Mouse (Mus musculus): ENCODE measurements around the gene Cdkal1. TPM values are rescaled to one million over a fixed set of nuclear protein-coding genes. Genes with fewer than 3 reads are reported as not detected.

Gene Cdkal1
- polyA plus RNA-seq, 1 experiment from 2014 or later: 28.8 TPM

- Histone ChIP-seq H3K4me1 (replicated peaks; ENCODE audit: control insufficient read depth, insufficient read depth, low read length) (peaks cover 11% of the 10 kb centered on the region), H3K9ac (replicated peaks; ENCODE audit: low read depth, low read length) (no peak overlapping the region), H3K27ac (ENCODE audit: low read length) (no peak overlapping the region), H3K4me3 (replicated peaks; ENCODE audit: low read length) (no peak overlapping the region), H3K27me3 (replicated peaks; ENCODE audit: control insufficient read depth, insufficient read depth, low read length) (no peaks in the 10 kb centered on the region), H3K36me3 (ENCODE audit: control insufficient read depth, insufficient read depth) (no peaks in the 10 kb centered on the region), H3K4me2 (ENCODE audit: low read length) (no peak overlapping the region), H3K9me3 (ENCODE audit: control insufficient read depth, low read length) (no peaks in the 10 kb centered on the region)
- WGBS: 50% methylated on average over 3 of the region's 3 CpGs
- no peak for ATAC-seq
Observed at GRCm38 (mm10) chr13:29715241-29715841, 140.1 kb downstream of the Cdkal1 start.

GRCm38 (mm10) chr13:29707620-29708019, 147.9 kb downstream of the Cdkal1 start:
- H3K4me1 ChIP-seq (replicated peaks; ENCODE audit: control insufficient read depth, insufficient read depth, low read length): no peaks in the 10 kb centered on the region
- H3K4me3 ChIP-seq (replicated peaks; ENCODE audit: low read length): no peak overlapping the region
- no peaks in the 10 kb centered on the region for H3K9me3 ChIP-seq (ENCODE audit: control insufficient read depth, low read length)
- no peaks in the 10 kb centered on the region for H3K27me3 ChIP-seq (replicated peaks; ENCODE audit: control insufficient read depth, insufficient read depth, low read length)
- no peak overlapping the region for H3K4me2 ChIP-seq (ENCODE audit: low read length)
- no peaks in the 10 kb centered on the region for H3K36me3 ChIP-seq (ENCODE audit: control insufficient read depth, insufficient read depth)
- WGBS: 91% methylated on average over 3 of the region's 3 CpGs
- no peak overlapping the region for H3K27ac ChIP-seq (ENCODE audit: low read length)
- H3K9ac ChIP-seq (replicated peaks; ENCODE audit: low read depth, low read length): no peak overlapping the region
- ATAC-seq: no peak

- Histone ChIP-seq H3K4me2 (ENCODE audit: low read length) (no peak overlapping the region), H3K9me3 (ENCODE audit: control insufficient read depth, low read length) (no peaks in the 10 kb centered on the region), H3K36me3 (ENCODE audit: control insufficient read depth, insufficient read depth) (no peaks in the 10 kb centered on the region), H3K4me1 (replicated peaks; ENCODE audit: control insufficient read depth, insufficient read depth, low read length) (no peaks in the 10 kb centered on the region), H3K27ac (ENCODE audit: low read length) (no peak overlapping the region), H3K4me3 (replicated peaks; ENCODE audit: low read length) (no peak overlapping the region), H3K9ac (replicated peaks; ENCODE audit: low read depth, low read length) (no peak overlapping the region), H3K27me3 (replicated peaks; ENCODE audit: control insufficient read depth, insufficient read depth, low read length) (no peaks in the 10 kb centered on the region)
- WGBS: 78% methylated on average over 1 of the region's 1 CpGs
- no peak for ATAC-seq
Observed at GRCm38 (mm10) chr13:29701400-29701799, 154.1 kb downstream of the Cdkal1 start.

- Histone ChIP-seq H3K9ac (replicated peaks; ENCODE audit: low read depth, low read length) (no peak overlapping the region), H3K27ac (ENCODE audit: low read length) (no peak overlapping the region), H3K4me1 (replicated peaks; ENCODE audit: control insufficient read depth, insufficient read depth, low read length) (no peaks in the 10 kb centered on the region), H3K4me2 (ENCODE audit: low read length) (no peak overlapping the region), H3K4me3 (replicated peaks; ENCODE audit: low read length) (no peak overlapping the region), H3K27me3 (replicated peaks; ENCODE audit: control insufficient read depth, insufficient read depth, low read length) (no peaks in the 10 kb centered on the region), H3K36me3 (ENCODE audit: control insufficient read depth, insufficient read depth) (no peaks in the 10 kb centered on the region), H3K9me3 (ENCODE audit: control insufficient read depth, low read length) (no peaks in the 10 kb centered on the region)
- no peak for ATAC-seq
- WGBS: 97% methylated on average over 5 of the region's 5 CpGs
Observed at GRCm38 (mm10) chr13:29699896-29700295, 155.6 kb downstream of the Cdkal1 start.

GRCm38 (mm10) chr13:29698307-29698985, 157.0 kb downstream of the Cdkal1 start:
- no peaks in the 10 kb centered on the region for H3K4me1 ChIP-seq (replicated peaks; ENCODE audit: control insufficient read depth, insufficient read depth, low read length)
- ATAC-seq: no peak
- H3K36me3 ChIP-seq (ENCODE audit: control insufficient read depth, insufficient read depth): no peaks in the 10 kb centered on the region
- no peak overlapping the region for H3K4me3 ChIP-seq (replicated peaks; ENCODE audit: low read length)
- 74% methylated on average over 5 of the region's 5 CpGs for WGBS
- H3K4me2 ChIP-seq (ENCODE audit: low read length): no peak overlapping the region
- H3K27me3 ChIP-seq (replicated peaks; ENCODE audit: control insufficient read depth, insufficient read depth, low read length): no peaks in the 10 kb centered on the region
- H3K27ac ChIP-seq (ENCODE audit: low read length): no peak overlapping the region
- H3K9me3 ChIP-seq (ENCODE audit: control insufficient read depth, low read length): no peaks in the 10 kb centered on the region
- H3K9ac ChIP-seq (replicated peaks; ENCODE audit: low read depth, low read length): no peak overlapping the region

GRCm38 (mm10) chr13:29697230-29697629, 158.2 kb downstream of the Cdkal1 start:
- no peaks in the 10 kb centered on the region for H3K9me3 ChIP-seq (ENCODE audit: control insufficient read depth, low read length)
- no peak overlapping the region for H3K9ac ChIP-seq (replicated peaks; ENCODE audit: low read depth, low read length)
- WGBS: 79% methylated on average over 3 of the region's 3 CpGs
- ATAC-seq: no peak
- H3K4me1 ChIP-seq (replicated peaks; ENCODE audit: control insufficient read depth, insufficient read depth, low read length): no peaks in the 10 kb centered on the region
- H3K4me2 ChIP-seq (ENCODE audit: low read length): no peak overlapping the region
- H3K4me3 ChIP-seq (replicated peaks; ENCODE audit: low read length): no peak overlapping the region
- H3K36me3 ChIP-seq (ENCODE audit: control insufficient read depth, insufficient read depth): no peaks in the 10 kb centered on the region
- no peak overlapping the region for H3K27ac ChIP-seq (ENCODE audit: low read length)
- no peaks in the 10 kb centered on the region for H3K27me3 ChIP-seq (replicated peaks; ENCODE audit: control insufficient read depth, insufficient read depth, low read length)

GRCm38 (mm10) chr13:29690734-29691133, 164.7 kb downstream of the Cdkal1 start:
- H3K36me3 ChIP-seq (ENCODE audit: control insufficient read depth, insufficient read depth): no peaks in the 10 kb centered on the region
- no peak overlapping the region for H3K4me2 ChIP-seq (ENCODE audit: low read length)
- no peaks in the 10 kb centered on the region for H3K4me1 ChIP-seq (replicated peaks; ENCODE audit: control insufficient read depth, insufficient read depth, low read length)
- ATAC-seq: no peak
- H3K27me3 ChIP-seq (replicated peaks; ENCODE audit: control insufficient read depth, insufficient read depth, low read length): no peaks in the 10 kb centered on the region
- no peaks in the 10 kb centered on the region for H3K9me3 ChIP-seq (ENCODE audit: control insufficient read depth, low read length)
- no peak overlapping the region for H3K4me3 ChIP-seq (replicated peaks; ENCODE audit: low read length)
- H3K9ac ChIP-seq (replicated peaks; ENCODE audit: low read depth, low read length): no peak overlapping the region
- 88% methylated on average over 7 of the region's 7 CpGs for WGBS
- H3K27ac ChIP-seq (ENCODE audit: low read length): no peak overlapping the region

GRCm38 (mm10) chr13:29688851-29689250, 166.6 kb downstream of the Cdkal1 start:
- Histone ChIP-seq H3K27me3 (replicated peaks; ENCODE audit: control insufficient read depth, insufficient read depth, low read length) (no peaks in the 10 kb centered on the region), H3K4me1 (replicated peaks; ENCODE audit: control insufficient read depth, insufficient read depth, low read length) (no peaks in the 10 kb centered on the region), H3K27ac (ENCODE audit: low read length) (no peak overlapping the region), H3K9ac (replicated peaks; ENCODE audit: low read depth, low read length) (no peak overlapping the region), H3K4me3 (replicated peaks; ENCODE audit: low read length) (no peak overlapping the region), H3K9me3 (ENCODE audit: control insufficient read depth, low read length) (no peaks in the 10 kb centered on the region), H3K4me2 (ENCODE audit: low read length) (no peak overlapping the region), H3K36me3 (ENCODE audit: control insufficient read depth, insufficient read depth) (no peaks in the 10 kb centered on the region)
- WGBS: 88% methylated on average over 6 of the region's 6 CpGs
- ATAC-seq: no peak

GRCm38 (mm10) chr13:29687872-29688271, 167.6 kb downstream of the Cdkal1 start:
- WGBS: 91% methylated on average over 7 of the region's 7 CpGs
- no peak for ATAC-seq
- no peak overlapping the region for H3K9ac ChIP-seq (replicated peaks; ENCODE audit: low read depth, low read length)

More at GRCm38 (mm10) chr13:29687872-29688271, 167.6 kb downstream of the Cdkal1 start:
- no peaks in the 10 kb centered on the region for H3K36me3 ChIP-seq (ENCODE audit: control insufficient read depth, insufficient read depth)
- H3K4me3 ChIP-seq (replicated peaks; ENCODE audit: low read length): no peak overlapping the region
- H3K27me3 ChIP-seq (replicated peaks; ENCODE audit: control insufficient read depth, insufficient read depth, low read length): no peaks in the 10 kb centered on the region
- no peak overlapping the region for H3K27ac ChIP-seq (ENCODE audit: low read length)
- H3K4me2 ChIP-seq (ENCODE audit: low read length): no peak overlapping the region
- no peaks in the 10 kb centered on the region for H3K4me1 ChIP-seq (replicated peaks; ENCODE audit: control insufficient read depth, insufficient read depth, low read length)
- H3K9me3 ChIP-seq (ENCODE audit: control insufficient read depth, low read length): no peaks in the 10 kb centered on the region
